Mouse (Mus musculus) forebrain, embryonic 13.5 days (tissue): Measurements from ENCODE around the gene Dnase2b. TPM values are rescaled to one million over a fixed set of nuclear protein-coding genes. Genes with fewer than 3 reads are reported as not detected.

Experiments
- ATAC-seq: fragments of 200-750 bp; cut with Nextera tagmentation; 2 replicates; pipeline ENCODE4 v1.8.0; 2017
- H3K27ac ChIP-seq: fragments of 300-500 bp; sonication (generic); 2 replicates; pipeline ENCODE4 v1.5.1; 2015; ENCODE audit warnings: inconsistent platforms, mild to moderate bottlenecking, moderate library complexity
- H3K27me3 ChIP-seq: fragments of 300-500 bp; sonication (generic); 2 replicates; pipeline ENCODE4 v1.6.1; 2015; ENCODE audit warnings: mild to moderate bottlenecking, inconsistent platforms
- H3K36me3 ChIP-seq: fragments of 300-500 bp; sonication (generic); 2 replicates; pipeline ENCODE4 v1.6.1; 2015; ENCODE audit warnings: mild to moderate bottlenecking, inconsistent platforms; ENCODE audit not compliant: poor library complexity, severe bottlenecking
- H3K4me1 ChIP-seq: fragments of 300-500 bp; sonication (generic); 2 replicates; pipeline ENCODE4 v1.6.1; 2015; ENCODE audit warnings: inconsistent platforms
- H3K4me2 ChIP-seq: fragments of 300-500 bp; sonication (generic); 2 replicates; pipeline ENCODE4 v1.6.1; 2015; ENCODE audit warnings: inconsistent platforms, mild to moderate bottlenecking, moderate library complexity
- H3K4me3 ChIP-seq: fragments of 300-500 bp; sonication (generic); 2 replicates; pipeline ENCODE4 v1.5.1; 2015; ENCODE audit warnings: mild to moderate bottlenecking, inconsistent platforms
- H3K9ac ChIP-seq: fragments of 300-500 bp; sonication (generic); 2 replicates; pipeline ENCODE4 v1.6.1; 2015; ENCODE audit warnings: mild to moderate bottlenecking, inconsistent platforms
- H3K9me3 ChIP-seq: fragments of 300-500 bp; sonication (generic); replicated peaks from 2 replicates; pipeline ENCODE4 v1.6.1; 2016; ENCODE audit warnings: inconsistent platforms
- WGBS: fragments of 180-500 bp; shearing (Covaris S2); methylation state at CpG from one replicate; pipeline ENCODE4 v1.1.7; 2015; 5-methylcytosine and 5-hydroxymethylcytosine counted together
- polyA plus RNA-seq: library from polyadenylated mRNA; unstranded; fragments of >200 nt; fragmentation: Nextera tagmentation; extraction: Ambion mirVana; gene quantifications from 2 replicates; pipeline ENCODE4 v1.2.1, GENCODE M21; 2015

Dnase2b gene
- polyA plus RNA-seq, 1 experiment from 2014 or later: not detected

GRCm38 (mm10) chr3:146586616-146587015 is 28.8 kb downstream of the Dnase2b start:
- H3K4me3 ChIP-seq: no peak overlapping the region
- H3K27me3 ChIP-seq: no peaks in the 10 kb centered on the region
- 95% methylated on average over 14 of the region's 14 CpGs for WGBS
- no peaks in the 10 kb centered on the region for H3K9me3 ChIP-seq
- H3K36me3 ChIP-seq: no peaks in the 10 kb centered on the region
- no peak overlapping the region for H3K9ac ChIP-seq
- H3K27ac ChIP-seq: no peak overlapping the region
- H3K4me2 ChIP-seq: no peak overlapping the region
- ATAC-seq: no peak
- no peaks in the 10 kb centered on the region for H3K4me1 ChIP-seq

GRCm38 (mm10) chr3:146583908-146584307 is 31.5 kb downstream of the Dnase2b start:
- no peak overlapping the region for H3K4me2 ChIP-seq
- no peak overlapping the region for H3K4me3 ChIP-seq
- no peaks in the 10 kb centered on the region for H3K27me3 ChIP-seq
- no peaks in the 10 kb centered on the region for H3K36me3 ChIP-seq
- H3K9me3 ChIP-seq: no peaks in the 10 kb centered on the region
- WGBS: 61% methylated on average over 5 of the region's 5 CpGs
- H3K4me1 ChIP-seq: no peaks in the 10 kb centered on the region
- no peak overlapping the region for H3K27ac ChIP-seq
- H3K9ac ChIP-seq: no peak overlapping the region
- ATAC-seq: no peak

GRCm38 (mm10) chr3:146583478-146583877 is 31.9 kb downstream of the Dnase2b start:
- H3K27ac ChIP-seq: no peak overlapping the region

GRCm38 (mm10) chr3:146580039-146580729 is 35.2 kb downstream of the Dnase2b start:
- H3K9me3 ChIP-seq: no peaks in the 10 kb centered on the region
- ATAC-seq: no peak
- no peak overlapping the region for H3K4me2 ChIP-seq
- WGBS: 97% methylated on average over 3 of the region's 3 CpGs
- no peak overlapping the region for H3K4me3 ChIP-seq
- no peaks in the 10 kb centered on the region for H3K27me3 ChIP-seq
- H3K4me1 ChIP-seq: no peaks in the 10 kb centered on the region
- no peak overlapping the region for H3K27ac ChIP-seq
- H3K36me3 ChIP-seq: no peaks in the 10 kb centered on the region
- no peak overlapping the region for H3K9ac ChIP-seq

More at GRCm38 (mm10) chr3:146583478-146583877, 31.9 kb downstream of the Dnase2b start:
- Histone ChIP-seq H3K4me2 (no peak overlapping the region), H3K4me3 (no peak overlapping the region), H3K9ac (no peak overlapping the region), H3K9me3 (no peaks in the 10 kb centered on the region), H3K27me3 (no peaks in the 10 kb centered on the region), H3K4me1 (no peaks in the 10 kb centered on the region), H3K36me3 (no peaks in the 10 kb centered on the region)
- no peak for ATAC-seq
- WGBS: 91% methylated on average over 4 of the region's 4 CpGs

- WGBS: 67% methylated on average over 2 of the region's 2 CpGs
- Histone ChIP-seq H3K27ac (no peak overlapping the region), H3K9ac (no peak overlapping the region)
Observed at GRCm38 (mm10) chr3:146577591-146577990, 37.8 kb downstream of the Dnase2b start.

GRCm38 (mm10) chr3:146571341-146571740 is 44.1 kb downstream of the Dnase2b start:
- H3K9ac ChIP-seq: no peak overlapping the region
- no peaks in the 10 kb centered on the region for H3K27me3 ChIP-seq
- 71% methylated on average over 1 of the region's 1 CpGs for WGBS
- no peak overlapping the region for H3K27ac ChIP-seq
- H3K4me1 ChIP-seq: no peaks in the 10 kb centered on the region
- no peak for ATAC-seq
- H3K4me2 ChIP-seq: no peak overlapping the region
- no peak overlapping the region for H3K4me3 ChIP-seq
- no peaks in the 10 kb centered on the region for H3K36me3 ChIP-seq
- H3K9me3 ChIP-seq: no peaks in the 10 kb centered on the region

More at GRCm38 (mm10) chr3:146577591-146577990, 37.8 kb downstream of the Dnase2b start:
- Histone ChIP-seq H3K27me3 (no peaks in the 10 kb centered on the region), H3K4me1 (no peaks in the 10 kb centered on the region), H3K4me2 (no peak overlapping the region), H3K4me3 (no peak overlapping the region), H3K36me3 (no peaks in the 10 kb centered on the region), H3K9me3 (no peaks in the 10 kb centered on the region)
- ATAC-seq: no peak

GRCm38 (mm10) chr3:146570939-146571338 is 44.5 kb downstream of the Dnase2b start:
- Histone ChIP-seq H3K9me3 (no peaks in the 10 kb centered on the region), H3K9ac (no peak overlapping the region), H3K4me2 (no peak overlapping the region), H3K36me3 (no peaks in the 10 kb centered on the region), H3K4me1 (no peaks in the 10 kb centered on the region), H3K27me3 (no peaks in the 10 kb centered on the region), H3K4me3 (no peak overlapping the region), H3K27ac (no peak overlapping the region)
- WGBS: 80% methylated on average over 6 of the region's 6 CpGs
- ATAC-seq: no peak

- Histone ChIP-seq H3K4me3 (no peak within 1 kb of the TSS), H3K27me3 (no peaks in the 10 kb centered on the region), H3K4me2 (no peak within 1 kb of the TSS), H3K27ac (no peak within 1 kb of the TSS), H3K9ac (no peak within 1 kb of the TSS), H3K4me1 (no peaks in the 10 kb centered on the region), H3K36me3 (no peaks in the 10 kb centered on the region), H3K9me3 (no peaks in the 10 kb centered on the region)
- WGBS: 84% methylated on average over 10 of the region's 10 CpGs
- no peak for ATAC-seq
Observed at GRCm38 (mm10) chr3:146570148-146570782, 45.1 kb downstream of the Dnase2b start, which contains the start of gene Uox. Uox (plus strand) TSS chr3:146570426.

GRCm38 (mm10) chr3:146569594-146569993 is 45.8 kb downstream of the Dnase2b start:
- no peaks in the 10 kb centered on the region for H3K9me3 ChIP-seq
- H3K4me1 ChIP-seq: 0 out of 2 replicates have a peak, but pooled peaks cover 2% of the 10 kb centered on the region
- 90% methylated on average over 3 of the region's 3 CpGs for whole genome bisulfite sequencing
- no peak for ATAC-seq
- H3K4me3 ChIP-seq: no peak overlapping the region
- H3K9ac ChIP-seq: no peak overlapping the region
- H3K27me3 ChIP-seq: no peaks in the 10 kb centered on the region
- no peaks in the 10 kb centered on the region for H3K36me3 ChIP-seq
- no peak overlapping the region for H3K27ac ChIP-seq
- H3K4me2 ChIP-seq: no peak overlapping the region

- Histone ChIP-seq H3K4me1 (0 out of 2 replicates have a peak, but pooled peaks cover 3% of the 10 kb centered on the region), H3K27me3 (no peaks in the 10 kb centered on the region), H3K36me3 (no peaks in the 10 kb centered on the region), H3K9ac (no peak overlapping the region), H3K9me3 (no peaks in the 10 kb centered on the region), H3K27ac (no peak overlapping the region), H3K4me2 (no peak overlapping the region), H3K4me3 (no peak overlapping the region)
- no peak for ATAC-seq
- 88% methylated on average over 9 of the region's 9 CpGs for WGBS
Observed at GRCm38 (mm10) chr3:146567884-146568530, 47.4 kb downstream of the Dnase2b start.

- H3K9me3 ChIP-seq: no peaks in the 10 kb centered on the region
- no peak overlapping the region for H3K27ac ChIP-seq
- no peaks in the 10 kb centered on the region for H3K36me3 ChIP-seq
- H3K9ac ChIP-seq: no peak overlapping the region
- H3K4me1 ChIP-seq: 0 out of 2 replicates have a peak, but pooled peaks cover 3% of the 10 kb centered on the region
- H3K4me2 ChIP-seq: no peak overlapping the region
- ATAC-seq: no peak
- H3K4me3 ChIP-seq: no peak overlapping the region
- 79% methylated on average over 7 of the region's 7 CpGs for WGBS
- H3K27me3 ChIP-seq: no peaks in the 10 kb centered on the region
Observed at GRCm38 (mm10) chr3:146567366-146567765, 48.0 kb downstream of the Dnase2b start.

GRCm38 (mm10) chr3:146565065-146565411 is 50.4 kb downstream of the Dnase2b start:
- H3K4me1 ChIP-seq: 0 out of 2 replicates have a peak, but pooled peaks cover 3% of the 10 kb centered on the region
- H3K9me3 ChIP-seq: no peaks in the 10 kb centered on the region
- H3K4me2 ChIP-seq: no peak overlapping the region
- no peak overlapping the region for H3K27ac ChIP-seq
- no peak overlapping the region for H3K9ac ChIP-seq
- ATAC-seq: no peak
- WGBS: 88% methylated on average over 1 of the region's 1 CpGs
- H3K4me3 ChIP-seq: no peak overlapping the region
- no peaks in the 10 kb centered on the region for H3K36me3 ChIP-seq
- no peaks in the 10 kb centered on the region for H3K27me3 ChIP-seq
